Mouse (Mus musculus): ENCODE measurements around the gene Gigyf1. TPM values are rescaled to one million over a fixed set of nuclear protein-coding genes. Genes with fewer than 3 reads are reported as not detected.

The Gigyf1 gene
- polyA plus RNA-seq, 2 experiments from 2014 or later, result 18.5 to 22.6 TPM

GRCm38 (mm10) chr5:137514811-137515210, 3.5 kb upstream of the Gigyf1 start:
- ATAC-seq, result no peak

DNA sequence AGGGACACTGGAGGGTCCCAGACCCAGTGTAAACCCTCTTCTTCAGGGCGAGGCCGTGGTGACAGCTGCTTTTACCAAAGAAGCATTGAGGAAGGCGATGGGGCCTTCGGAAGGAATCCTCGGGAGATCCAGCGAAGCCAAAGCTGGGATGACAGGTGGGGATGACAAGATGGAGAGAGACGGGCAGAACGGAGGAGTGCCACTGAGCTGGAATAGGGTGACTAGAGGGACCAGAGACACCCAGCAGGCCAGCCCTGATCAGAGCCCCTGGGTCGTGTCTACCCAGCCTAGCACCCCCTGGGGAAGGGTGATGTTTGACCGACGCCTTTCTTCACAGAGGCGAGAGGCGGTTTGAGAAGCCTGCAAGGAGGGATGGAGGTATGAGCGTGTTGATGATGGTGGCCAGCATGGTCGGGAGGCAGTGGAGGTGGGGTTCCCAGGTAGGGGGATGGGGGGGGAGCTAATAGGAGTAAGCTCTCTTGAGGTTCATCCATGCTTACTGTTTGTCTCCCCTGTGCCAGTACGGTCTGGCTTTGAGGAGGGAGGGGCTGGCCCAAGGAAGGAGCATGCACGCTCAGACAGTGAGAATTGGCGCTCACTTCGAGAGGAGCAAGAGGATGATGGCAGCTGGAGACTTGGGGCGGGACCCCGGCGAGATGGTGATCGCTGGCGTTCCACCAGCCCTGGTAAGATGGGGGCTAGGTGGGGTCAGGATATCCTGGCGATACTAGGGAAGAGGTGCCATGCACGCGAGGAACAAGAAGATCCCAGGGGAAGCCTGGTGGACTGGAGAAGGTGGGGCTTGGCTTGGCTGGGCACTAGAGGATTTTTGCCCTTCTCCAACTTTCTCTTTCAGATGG, 1.6 kb downstream of the Gigyf1 start:
- no peak for ATAC-seq

DNA sequence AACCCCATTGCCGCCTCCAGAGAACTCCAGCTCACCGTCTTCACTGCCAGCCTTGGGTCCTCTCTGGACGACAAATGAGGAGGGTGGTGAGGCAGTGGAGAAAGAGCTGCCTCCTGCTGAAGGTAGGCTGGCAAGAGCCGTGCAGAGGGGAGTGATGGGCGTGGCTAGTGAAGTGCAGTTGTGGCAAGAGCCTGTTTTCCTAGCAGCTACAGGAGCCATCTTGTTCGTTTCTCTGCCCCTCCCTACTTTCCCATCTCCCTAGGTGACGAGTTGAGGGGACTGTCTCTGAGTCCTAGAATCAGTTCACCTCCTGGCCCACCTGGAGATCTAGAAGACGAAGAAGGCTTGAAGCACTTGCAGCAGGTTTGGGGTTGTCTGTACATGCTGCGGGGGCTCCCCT, 3.5 kb downstream of the Gigyf1 start:
- ATAC-seq, result no peak

GRCm38 (mm10) chr5:137522711-137523110, 4.4 kb downstream of the Gigyf1 start:
- no peak for ATAC-seq

DNA sequence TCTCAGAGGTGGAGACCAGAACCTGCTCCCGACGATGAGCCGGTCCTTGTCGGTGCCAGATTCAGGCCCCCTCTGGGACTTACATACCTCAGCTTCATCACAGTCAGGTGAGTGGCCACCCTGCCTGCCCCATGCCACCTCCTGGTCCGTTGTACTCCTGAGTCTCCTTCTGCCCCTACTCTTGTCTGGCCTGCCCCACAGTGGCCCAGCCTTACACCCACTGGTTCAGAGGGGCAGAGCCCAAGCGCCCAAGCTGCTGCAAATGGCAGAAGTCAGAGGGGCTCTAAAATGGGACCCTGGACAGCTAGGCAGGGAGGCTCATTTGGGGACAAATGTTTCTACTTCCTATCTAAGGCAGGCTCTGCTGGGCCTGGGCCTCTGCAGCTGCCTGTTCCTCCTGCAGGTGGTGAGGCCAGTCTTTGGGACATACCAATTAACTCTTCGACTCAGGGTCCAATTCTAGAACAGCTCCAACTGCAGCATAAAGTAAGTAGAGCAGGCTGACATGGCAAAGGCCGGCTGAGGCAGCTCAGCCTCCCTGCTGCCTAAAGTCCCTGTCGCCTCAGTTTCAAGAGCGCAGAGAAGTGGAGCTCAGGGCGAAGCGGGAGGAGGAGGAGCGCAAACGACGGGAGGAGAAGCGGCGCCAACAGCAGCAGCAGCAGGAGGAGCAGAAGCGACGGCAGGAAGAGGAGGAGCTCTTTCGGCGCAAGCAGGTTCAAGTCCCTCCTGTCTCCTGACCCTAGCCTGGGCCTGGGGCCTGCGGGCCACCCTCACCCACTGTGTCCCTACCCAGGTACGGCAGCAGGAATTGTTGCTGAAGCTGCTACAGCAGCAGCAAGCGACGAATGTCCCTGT, 5.3 kb downstream of the Gigyf1 start:
- ATAC-seq, result no peak

GRCm38 (mm10) chr5:137524251-137524515, 5.8 kb downstream of the Gigyf1 start:
- no peak for ATAC-seq

DNA sequence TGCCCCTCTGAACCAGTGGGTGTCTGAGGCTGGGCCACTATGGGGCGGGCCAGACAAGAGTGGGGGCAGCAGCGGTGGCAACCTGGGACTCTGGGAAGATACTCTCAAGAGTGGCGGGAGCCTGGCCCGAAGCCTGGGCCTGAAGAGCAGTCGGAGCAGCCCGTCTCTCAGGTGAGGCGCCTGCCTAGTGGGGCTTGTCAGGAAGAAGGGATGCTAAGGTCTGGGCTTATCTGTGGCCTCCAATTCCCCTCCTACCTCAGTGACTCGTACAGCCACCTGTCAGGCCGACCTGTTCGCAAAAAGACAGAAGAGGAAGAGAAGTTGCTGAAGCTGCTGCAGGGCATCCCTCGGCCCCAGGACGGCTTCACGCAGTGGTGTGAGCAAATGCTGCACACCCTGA, 6.3 kb downstream of the Gigyf1 start:
- ATAC-seq, result no peak

DNA sequence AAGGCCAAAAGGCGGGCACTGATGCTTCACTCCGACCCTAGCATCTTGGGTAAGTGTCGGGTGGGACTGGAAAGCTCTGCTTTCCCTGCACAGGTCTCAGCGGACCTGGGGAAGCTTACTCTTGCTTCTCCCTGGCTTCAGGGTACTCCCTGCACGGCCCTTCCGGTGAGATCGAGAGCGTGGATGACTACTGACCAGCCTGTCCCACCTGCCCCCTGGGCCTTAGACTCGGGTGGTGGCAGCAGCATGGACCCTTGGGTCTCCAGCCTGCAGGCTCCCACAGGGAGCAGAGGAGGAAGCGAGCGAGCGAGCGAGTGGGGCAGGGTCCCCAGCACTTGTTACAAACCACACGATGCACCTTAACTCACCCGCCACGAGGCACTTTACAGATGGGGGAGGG, 7.2 kb downstream of the Gigyf1 start:
- no peak for ATAC-seq

- ATAC-seq, result no peak
These were observed 8.0 kb downstream of the Gigyf1 start for GRCm38 (mm10) chr5:137526192-137526936.

- no peak for ATAC-seq
These were observed 9.1 kb downstream of the Gigyf1 start for GRCm38 (mm10) chr5:137527413-137527812.

DNA sequence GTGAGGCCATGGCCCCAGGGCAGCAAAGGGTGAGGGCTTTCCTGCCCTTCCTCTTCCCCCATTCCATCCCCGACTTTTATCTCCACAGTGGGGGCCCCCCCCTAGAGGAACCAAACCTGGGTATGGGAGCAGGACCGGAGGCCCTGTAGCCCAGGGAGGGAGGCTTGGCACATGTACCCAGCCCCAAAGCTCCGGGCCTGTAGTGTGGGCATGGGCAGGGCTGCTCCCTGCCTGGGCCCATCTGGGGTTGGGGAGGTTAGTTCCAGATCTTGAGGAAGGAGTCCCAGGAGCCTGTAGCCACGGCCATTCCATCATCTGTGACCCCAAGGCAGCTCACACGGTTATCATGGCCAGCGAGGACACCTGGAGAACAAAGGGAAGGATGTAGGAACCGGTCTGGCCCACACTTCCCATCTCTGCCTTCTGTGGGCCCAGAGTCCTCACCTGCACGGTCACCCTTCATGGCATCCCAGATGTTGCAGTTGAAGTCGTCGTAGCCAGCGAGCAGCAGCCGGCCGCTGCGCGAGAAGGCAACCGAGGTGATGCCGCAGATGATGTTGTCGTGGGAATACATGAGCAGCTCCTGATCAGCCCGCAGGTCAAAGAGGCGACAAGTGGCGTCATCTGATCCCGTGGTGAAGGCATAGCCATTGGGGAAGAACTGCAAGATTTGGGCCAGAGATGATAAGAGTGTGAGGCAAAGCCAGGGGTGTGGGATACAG, 10.1 kb downstream of the Gigyf1 start:
- ATAC-seq, result no peak

GRCm38 (mm10) chr5:137529221-137529995, 11.1 kb downstream of the Gigyf1 start:
- ATAC-seq, result no peak

GRCm38 (mm10) chr5:137530075-137530474, 11.7 kb downstream of the Gigyf1 start:
- ATAC-seq, result no peak

DNA sequence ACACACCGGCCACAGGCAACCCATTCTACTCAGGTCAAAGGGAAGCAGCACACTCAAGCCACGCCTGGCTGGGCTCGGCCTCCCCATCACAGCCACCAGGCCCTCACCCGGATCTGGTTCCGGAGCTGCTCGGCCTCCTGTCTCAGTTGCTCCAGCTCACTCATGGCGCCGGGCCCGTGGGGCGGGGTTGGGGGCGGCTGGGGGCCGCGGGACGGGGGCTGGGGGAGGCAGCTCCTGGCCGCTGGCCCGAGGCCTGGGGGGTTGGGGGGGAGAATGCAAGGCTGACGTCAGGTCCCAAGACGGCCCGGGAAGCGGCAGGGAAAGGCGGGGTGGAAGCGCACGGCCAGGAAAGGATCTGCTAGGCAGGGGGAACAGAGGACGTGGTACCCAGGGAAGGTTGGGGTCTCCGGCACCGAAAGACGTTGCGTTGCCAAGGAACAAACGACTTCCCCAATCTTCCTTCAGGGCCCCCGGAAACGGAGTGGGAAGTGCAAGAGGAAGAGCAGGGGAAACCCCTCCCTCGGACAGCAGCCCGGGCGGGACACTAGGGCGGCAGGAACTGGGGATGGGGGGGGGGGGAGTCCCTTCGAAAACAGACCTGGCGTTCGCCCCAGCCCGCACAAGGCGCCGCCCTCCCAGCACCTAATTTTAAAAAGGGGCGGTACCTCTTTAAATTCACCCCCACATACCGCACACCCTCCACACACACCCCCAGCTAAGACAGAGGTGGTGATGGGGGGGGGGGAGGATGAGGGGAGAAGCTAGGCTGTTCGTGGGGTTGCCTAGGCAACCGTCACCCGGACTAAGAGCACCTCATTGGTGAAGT, 12.5 kb downstream of the Gigyf1 start:
- peak; percentile 37 for ATAC-seq

GRCm38 (mm10) chr5:137531414-137532130, 13.2 kb downstream of the Gigyf1 start:
- no peak for ATAC-seq

DNA sequence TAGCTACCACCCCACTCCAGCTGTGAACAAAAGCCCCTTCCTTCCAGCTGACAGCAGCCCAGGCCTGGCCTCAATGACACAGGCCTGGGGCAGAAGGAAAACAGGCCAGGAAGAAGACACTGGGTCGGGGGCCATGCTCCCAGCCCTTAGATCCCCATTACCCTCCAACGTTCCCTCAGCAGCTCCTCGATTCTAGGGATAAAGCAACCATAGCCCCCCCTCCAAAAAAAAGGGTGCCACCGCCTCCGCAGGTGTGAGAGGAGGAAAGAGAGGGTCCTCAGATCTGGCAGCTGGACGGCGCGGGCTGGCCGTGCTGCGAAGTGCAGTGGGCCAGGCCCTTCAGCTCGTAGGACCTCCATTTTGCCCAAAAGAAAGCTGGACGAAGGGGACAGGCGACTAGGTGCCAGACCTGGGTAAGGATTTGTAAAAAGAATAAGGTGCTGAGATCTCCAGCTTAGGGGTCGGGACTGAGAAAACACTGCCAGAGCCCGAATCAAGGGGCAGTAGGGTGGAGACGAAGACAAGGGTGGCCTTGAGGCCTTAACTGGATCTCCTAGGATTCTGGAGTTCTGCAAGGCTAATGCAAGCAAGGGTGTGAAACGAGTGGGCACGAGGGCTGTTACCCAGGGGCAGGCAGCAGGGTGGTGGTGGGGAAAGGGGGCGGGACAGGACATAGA, 13.9 kb downstream of the Gigyf1 start:
- ATAC-seq, result no peak

- no peak for ATAC-seq
These were observed 14.4 kb downstream of the Gigyf1 start for GRCm38 (mm10) chr5:137532808-137533116.

GRCm38 (mm10) chr5:137533117-137533827, 14.9 kb downstream of the Gigyf1 start, which contains the start of the genes Epo and Gnb2:
Gene Epo (minus strand): TSS chr5:137533242.
Gene Gnb2 (minus strand): TSS chr5:137533510.
- ATAC-seq, result peak; percentile 68

DNA sequence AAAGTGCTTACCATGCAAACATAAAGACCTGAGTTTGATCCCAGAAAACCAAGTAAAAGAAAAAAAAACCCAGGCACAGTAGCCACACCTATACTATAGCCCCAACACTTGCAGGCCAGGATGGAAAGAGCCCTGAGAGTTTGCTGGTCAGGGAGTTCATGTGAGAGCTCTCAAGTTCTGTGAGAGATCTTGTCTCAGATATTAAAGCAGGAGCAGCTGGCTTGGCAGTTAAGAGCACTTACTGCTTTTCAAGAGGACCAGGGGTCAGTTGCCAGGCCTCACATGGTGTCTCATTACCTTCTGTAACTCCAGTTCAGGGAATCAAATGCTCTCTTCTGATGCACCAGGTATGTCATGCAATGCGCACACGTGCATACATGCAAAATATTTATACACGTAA, 16.4 kb downstream of the Gigyf1 start:
- ATAC-seq, result no peak
